Mouse (Mus musculus): ENCODE data around the gene Stpg3.
"Not testable (repeated sequence)": the region's sequence is repeated elsewhere in the genome, so short reads cannot be mapped to it uniquely, and the experiment has no call there.

The Stpg3 gene

DNA sequence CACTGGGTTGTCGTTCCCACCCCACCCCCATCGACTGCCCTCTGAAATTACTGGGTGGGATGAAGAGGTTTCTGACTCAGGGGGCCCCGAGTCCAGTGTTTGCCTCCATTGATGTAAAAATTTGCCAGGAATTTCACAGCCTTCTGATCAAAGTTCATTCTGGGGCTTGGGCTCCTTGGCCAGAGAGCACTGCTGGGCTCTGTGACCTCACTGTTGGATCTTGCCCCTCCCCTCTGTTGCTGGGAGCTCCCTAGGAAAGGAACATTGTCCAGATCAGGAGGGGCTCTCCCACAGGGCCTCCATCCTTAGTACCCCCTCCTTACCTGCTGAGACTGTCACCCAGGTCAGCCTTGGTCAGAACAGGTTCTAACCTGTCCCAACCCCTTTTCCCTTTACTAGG lies at the start of gene Stpg3:
TSS of gene Stpg3 (minus strand) at position 194 of the 400 bp plus-strand sequence.
- DNase-seq (ENCODE audit: low spot score), result no peak

DNA sequence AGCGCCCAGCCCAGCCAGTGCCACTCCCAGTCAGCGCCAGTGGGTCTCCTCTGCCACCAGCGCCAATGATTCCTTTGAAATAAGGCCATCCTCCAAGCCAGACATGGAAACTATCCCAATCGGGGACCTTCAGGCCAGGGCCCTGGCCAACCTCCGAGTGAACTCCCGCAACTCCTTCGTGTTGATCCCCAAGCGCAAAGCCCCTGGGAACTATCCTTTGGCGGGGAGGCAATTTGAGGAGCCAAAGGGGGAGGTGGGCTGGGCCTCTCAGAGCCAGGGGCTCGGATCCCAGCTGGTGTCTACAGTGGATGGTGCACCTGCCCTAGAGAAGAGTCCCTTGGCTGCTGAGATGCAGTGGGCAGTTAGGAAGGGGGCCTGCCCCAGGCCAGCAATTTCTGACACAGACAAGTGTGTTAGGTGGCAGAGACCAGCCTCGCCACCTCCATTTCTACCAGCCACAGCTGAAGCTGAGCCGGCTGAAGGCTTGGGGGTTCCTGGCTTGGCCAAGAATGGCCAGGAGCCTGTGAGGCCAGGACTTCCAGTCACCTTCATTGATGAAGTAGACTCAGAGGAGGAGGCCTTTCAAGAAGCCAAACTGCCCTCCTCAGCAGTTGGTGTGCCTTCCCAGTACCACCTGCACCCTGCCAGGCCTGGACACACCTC lies 49.3 kb upstream of the Stpg3 start:
- DNase-seq (ENCODE audit: low spot score), result no peak

DNA sequence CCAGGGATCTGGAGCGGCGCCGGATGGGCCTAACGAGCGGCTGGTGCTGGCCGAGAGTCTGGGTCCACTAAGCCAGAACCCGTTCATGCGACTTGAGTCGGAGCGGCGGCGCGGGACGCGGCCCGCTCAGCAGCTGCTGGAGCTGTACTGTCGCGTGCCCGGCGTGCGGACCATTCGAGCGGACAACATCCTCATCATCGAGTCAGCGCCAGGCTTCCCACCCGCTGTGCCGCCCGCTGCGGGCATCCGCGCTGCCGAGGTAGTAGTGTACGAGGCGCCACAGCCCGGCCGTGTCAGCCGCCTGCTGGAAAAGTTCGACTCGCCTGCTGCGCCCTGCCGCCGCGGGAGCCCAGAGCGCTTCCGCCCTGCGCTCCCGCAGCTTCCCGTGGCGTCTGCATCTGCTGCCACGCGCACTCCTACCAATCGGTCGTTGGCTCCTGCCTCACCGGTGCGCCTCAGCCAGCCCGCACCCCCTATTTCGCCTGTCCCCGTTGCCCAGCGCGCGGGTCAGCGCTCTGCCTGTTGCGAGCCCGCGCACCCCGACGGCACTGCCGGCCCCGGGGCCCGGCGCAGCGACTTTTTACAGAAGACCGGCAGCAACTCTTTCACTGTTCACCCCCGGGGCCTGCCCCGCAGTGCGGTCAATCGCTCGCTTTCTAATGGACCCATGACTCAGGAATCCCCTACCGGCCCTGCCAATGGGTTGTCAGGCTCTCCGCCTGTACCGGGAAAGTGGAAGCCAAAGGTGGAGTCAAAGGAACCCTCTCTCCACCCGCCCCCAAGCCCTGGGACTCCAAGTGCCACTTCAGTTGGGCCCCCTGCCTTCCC lies 48.6 kb upstream of the Stpg3 start:
- DNase-seq (ENCODE audit: low spot score), result peak; percentile 67

DNA sequence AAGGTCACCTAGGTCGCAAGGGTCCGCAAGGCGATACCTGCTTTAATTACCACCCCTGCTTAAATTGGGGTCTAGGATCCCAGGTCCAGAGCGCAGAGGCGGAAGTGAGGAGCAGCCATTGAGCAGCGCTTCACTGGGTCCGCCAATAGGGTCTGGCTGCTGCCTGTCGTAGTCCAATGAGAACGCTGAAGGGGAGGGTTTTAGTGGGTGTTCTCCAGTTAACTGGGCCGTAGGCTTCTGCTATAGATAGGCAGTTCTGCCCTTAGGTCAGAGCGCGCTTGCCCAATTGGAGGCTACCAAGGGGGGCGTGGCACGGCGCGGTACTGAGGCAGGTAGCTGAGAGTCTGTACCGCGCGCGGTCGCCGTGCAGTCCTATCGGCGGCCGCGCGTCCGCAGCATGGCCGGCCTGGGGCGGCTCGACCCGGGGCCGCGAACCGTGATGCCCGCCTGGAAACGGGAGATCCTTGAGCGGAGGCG lies 47.9 kb upstream of the Stpg3 start, which contains the start of gene Tprn:
TSS of gene Tprn (plus strand) at position 328 of the 477 bp plus-strand sequence.
- DNase-seq (ENCODE audit: low spot score), result peak; percentile 96

DNA sequence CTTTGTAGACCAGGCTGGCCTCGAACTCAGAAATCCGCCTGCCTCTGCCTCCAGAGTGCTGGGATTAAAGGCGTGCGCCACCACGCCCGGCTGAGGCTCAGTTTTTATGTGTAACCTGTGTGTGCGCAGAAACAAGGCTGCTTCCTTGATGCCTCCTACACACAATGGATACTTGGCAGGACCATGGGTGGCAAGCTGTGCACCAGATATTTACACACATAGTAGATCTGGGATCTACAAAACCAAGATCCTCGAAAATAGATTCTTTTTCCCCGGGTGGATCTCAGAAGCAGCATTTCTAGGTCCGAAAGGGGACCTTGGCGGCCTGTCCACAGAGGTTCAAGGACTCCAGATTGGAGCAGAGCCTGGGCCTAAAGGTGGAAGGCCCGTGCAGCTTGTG lies 47.4 kb upstream of the Stpg3 start:
- DNase-seq (ENCODE audit: low spot score), result peak; percentile 56

DNA sequence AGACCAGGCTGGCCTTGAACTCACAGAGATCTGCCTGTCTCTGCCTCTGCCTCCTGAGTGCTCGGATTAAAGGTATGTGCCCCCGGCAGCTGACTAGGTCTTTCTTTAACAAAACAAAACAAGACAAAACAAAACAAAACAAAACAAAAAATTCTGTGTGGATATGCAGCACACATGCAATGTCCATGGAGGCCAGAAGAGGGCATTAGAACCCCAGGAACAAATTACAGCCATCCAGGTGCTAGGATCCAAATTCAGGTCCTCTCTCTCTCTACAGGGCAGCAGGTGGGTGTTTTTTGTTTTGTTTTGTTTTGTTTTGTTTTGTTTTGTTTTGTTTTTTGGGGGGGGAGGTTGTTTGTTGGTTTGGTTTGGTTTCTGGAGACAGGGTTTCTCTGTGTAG lies 44.5 kb upstream of the Stpg3 start:
- no peak for DNase-seq (ENCODE audit: low spot score)

DNA sequence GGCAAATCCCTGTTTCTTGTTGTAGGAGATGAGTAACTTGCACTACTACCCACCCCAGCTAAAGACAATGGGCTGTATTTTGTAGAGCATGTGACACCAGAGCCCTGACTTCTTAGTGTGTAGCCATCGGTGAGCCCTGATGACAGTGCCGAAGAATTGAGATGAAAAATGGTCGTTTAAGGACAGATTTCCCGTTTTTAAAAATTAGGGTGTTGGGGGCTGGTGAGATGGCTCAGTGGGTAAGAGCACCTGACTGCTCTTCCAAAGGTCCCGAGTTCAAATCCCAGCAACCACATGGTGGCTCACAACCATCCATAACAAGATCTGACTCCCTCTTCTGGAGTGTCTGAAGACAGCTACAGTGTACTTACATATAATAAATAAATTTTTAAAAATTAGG lies 42.8 kb upstream of the Stpg3 start:
- not testable (repeated sequence) for DNase-seq (ENCODE audit: low spot score)

DNA sequence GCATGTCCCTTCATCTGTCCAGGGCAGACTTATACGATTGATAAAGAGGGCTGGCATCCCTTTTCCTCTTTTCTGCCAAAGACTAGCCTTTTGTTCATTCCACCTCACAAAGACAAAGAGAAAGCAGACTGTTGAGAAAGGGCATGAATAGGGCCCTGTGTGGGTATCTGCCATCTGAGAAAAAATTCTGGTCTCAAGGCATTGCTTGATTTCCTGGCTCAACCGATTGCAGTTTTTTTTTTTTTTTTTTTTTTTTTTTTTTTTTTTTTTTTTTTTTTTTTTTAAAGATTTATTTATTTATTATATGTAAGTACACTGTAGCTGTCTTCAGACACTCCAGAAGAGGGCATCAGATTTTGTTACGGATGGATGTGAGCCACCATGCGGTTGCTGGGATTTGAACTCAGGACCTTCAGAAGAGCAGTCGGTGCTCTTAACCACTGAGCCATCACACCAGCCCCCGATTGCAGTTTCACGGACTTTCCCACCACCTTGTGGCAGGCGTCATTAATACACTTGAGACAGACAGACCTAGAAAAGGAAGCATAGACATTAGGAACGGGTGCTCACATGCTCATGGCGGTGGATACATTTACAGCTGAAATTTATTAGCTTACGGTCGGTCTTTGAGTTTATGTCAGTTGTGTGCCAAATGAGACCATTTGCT lies 42.1 kb upstream of the Stpg3 start:
- peak; percentile 80 for DNase-seq (ENCODE audit: low spot score)

DNA sequence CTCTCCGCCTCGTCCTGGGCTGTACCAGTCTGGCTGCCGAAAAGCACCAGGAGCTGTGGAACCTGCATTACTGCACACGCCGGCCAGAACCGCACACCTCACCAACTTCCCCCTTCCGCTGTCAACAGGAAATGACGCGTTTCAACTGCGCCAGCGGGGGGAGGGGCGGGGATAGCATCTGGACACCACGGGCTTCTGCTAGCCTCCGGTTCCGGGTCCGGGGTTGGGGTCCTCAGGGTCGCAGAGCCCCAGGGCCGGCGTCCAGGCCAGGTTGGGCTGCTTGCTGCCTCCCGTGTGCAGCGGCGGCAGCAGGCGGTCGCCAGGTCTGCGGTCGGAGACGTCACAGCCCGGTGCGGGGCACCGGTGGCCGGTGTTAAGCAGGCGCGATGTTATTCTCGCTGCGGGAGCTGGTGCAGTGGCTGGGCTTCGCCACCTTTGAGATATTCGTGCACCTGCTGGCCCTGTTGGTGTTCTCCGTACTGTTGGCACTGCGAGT lies 40.9 kb upstream of the Stpg3 start, which contains the start of gene Tmem203:
TSS of gene Tmem203 (plus strand) at position 156 of the 496 bp plus-strand sequence.
- DNase-seq (ENCODE audit: low spot score), result peak; percentile 87

DNA sequence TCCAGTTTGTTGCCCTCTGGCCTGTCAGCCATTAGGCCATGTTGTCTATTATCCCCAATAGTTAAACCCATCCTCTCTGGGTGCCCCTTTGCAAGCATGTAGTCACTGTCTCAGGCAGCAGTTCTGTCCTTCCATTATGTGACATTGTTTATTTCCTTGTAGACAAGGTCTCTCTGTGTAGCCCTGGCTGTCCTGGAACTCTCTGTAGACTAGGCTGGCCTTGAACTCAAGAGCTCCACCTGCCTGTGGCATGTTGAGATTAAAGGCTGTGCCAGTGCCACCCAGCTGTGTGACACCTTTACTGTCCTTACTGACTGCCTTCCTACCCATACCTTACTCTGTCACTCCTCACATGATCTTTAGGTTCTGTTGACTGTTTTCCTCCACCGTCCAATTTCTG lies 37.9 kb upstream of the Stpg3 start:
- no peak for DNase-seq (ENCODE audit: low spot score)

DNA sequence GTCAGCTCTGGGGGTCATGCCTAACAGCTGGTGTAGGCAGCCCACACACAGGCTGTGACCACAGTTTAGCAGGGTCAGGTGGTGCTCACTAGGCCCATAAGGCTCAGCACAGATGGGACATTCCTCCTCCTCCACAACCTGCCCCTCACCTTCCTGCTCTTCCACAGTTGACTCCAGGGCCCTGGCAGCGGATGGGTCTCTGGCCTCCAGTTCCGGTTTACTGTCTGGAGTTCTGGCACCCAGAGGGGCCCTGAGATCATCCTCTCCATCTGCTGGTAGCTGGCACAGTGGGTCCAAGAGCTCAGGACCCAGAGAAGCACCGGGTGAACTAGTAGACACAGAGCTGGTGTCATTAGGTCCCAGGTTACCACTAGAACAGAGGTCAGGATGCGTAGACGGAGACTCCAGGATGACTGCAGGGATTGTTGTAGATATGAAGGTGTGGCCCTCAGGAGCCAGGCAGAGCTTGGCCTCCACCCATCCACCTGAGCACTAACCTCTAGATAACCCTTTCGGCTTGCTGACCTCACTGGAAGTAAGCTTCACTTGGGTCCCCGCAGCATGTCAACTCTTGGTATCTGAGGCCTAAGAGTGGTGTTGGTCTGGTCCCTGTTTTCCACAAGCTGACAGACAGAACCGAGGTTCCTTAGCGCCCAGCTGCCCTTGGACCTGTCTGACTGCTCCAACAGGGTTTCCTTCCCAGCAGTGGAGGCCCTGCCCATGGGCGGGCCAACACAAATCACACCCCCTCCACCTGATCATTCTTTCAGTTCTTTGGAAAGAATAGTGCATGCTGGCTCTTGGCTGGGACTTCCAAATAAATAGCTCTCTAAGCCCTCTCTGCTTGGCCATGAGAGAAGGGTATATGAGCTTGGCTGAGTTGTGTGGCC lies 32.0 kb upstream of the Stpg3 start, which contains the start of gene AL732309.1:
TSS of gene AL732309.1 (minus strand) at position 681 of the 890 bp plus-strand sequence.
- no peak for DNase-seq (ENCODE audit: low spot score)

DNA sequence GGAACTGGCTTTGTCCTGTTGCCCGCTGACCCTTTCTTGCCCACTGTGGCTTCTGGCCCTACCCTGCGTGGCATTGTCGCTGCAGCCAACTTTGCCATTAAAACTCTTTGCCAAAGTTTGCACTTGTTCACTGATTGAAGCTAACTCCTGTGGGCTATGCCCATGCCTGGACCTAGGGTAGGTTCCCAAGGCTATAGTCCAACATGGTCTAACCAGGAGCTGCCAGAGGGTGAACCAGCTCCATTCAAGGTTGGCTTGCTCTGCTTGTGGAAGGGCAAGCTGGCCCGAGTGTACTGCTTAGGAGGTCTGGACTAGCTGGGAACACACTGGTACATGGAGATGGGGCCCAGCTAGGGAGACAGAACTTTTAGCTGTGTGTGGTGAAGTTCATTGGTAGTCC lies 29.7 kb upstream of the Stpg3 start:
- DNase-seq (ENCODE audit: low spot score), result no peak

DNA sequence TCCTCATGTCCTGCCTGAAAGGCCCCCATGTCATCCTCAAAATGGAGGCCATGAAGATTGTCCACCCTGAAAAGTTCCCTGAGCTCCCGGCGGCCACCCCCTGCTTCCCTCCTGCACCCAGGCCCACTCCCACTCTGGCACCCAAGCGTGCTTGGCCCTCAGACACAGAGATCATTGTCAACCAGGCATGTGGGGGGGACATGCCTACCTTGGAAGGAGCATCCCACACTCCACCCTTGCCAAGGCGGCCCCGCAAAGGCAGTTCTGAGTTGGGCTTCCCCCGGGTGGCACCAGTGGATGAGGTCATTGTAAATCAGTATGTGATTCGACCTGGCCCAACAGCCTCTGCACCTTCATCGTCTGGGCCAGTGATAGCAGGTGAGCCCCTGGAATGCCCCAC lies 28.9 kb upstream of the Stpg3 start:
- no peak for DNase-seq (ENCODE audit: low spot score)

DNA sequence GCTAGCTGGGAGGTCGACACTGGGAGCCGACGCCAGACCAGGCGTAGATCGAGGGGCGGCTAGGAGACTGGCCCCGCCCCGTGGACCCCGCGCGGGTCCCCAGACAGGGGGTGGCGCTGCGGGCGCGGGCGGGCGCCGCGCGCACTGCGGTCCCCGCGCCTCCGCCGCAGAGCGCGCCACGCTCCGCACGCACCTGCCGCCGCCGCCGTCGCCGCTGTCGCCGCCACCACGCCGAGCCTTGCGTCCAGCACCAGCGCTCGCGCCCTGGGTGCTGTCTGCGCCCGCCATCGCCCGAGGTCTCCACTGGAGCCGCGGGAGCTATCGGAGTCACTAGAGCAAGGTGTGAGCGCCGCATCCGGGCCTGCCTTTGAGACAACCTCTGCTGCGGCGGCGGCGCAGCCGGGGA lies 27.7 kb upstream of the Stpg3 start, which contains the start of the genes Rnf208 and Cysrt1:
TSS of gene Rnf208 (plus strand) at position 155 of the 406 bp plus-strand sequence.
TSS of gene Cysrt1 (minus strand) at position 352 of the 406 bp plus-strand sequence.
- peak; percentile 30 for DNase-seq (ENCODE audit: low spot score)

DNA sequence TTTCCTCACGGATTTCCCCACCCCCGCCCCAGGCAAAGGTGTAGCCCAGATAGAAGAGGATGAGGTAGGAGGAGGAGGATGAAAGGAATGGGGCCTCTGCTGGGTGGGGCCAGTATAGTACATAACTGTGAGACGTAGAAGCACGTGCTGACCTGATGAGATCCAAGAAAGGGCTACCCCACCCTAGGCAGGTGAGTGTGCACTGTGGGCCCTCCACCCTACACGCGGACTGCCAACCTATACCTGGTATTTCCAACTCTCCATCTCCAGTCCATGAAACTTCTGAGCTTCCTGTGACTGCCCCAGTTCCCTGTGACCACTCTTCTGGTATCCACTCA lies 27.0 kb upstream of the Stpg3 start:
- DNase-seq (ENCODE audit: low spot score), result no peak

DNA sequence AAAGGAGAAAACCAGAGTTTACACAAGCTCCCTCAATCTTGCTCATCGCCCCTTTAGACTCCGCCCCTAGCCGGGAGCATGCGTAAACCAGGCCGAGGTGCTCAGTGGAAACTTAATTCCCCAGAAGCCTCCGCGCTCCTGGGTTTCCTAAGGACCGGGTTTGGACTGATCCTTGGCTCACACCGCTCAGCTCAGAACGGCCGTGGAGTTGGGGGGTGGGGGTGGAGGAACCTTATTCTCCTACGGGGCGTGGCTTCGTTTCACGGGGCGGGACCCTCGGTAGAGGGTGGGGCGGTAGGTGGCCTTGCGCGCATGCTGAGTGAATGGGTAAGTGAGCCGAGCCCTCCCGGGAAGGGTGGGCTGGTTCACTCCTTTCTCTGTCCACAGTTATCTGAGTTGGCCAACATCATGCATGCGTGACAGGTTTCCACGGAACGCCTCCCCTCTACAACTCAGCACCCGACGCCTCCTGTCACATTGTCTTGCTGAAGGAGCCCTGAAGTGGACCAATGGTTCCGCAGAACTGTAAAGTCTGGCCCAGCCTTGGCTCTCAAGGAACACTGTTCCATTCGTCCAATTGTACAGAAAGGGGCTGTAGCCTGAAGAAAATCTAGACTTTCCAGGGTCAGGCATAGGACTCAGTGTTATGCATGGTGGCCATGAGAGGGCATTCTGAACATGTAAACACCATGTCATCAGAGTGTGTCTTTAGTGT lies 26.4 kb upstream of the Stpg3 start:
- peak; percentile 68 for DNase-seq (ENCODE audit: low spot score)

DNA sequence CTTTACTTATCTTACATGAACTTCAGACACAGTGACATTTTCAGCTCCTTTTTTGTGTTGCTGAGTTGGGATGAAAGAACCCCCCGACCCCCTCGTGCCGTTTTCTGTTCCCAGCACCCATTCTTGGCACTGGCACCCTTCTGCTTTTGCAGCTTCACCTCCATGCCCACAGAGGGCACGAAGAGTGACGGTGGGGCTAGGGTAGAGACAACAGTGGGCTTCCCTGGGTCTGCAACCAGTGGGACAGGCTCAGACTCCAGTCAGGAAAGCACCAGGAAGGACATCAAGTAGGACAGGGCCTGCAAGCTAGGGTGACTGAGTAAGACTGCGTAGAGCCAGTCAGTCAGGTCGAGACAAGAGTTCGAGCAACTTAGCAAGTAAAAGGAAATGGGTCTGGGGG lies 25.9 kb upstream of the Stpg3 start:
- DNase-seq (ENCODE audit: low spot score), result no peak

DNA sequence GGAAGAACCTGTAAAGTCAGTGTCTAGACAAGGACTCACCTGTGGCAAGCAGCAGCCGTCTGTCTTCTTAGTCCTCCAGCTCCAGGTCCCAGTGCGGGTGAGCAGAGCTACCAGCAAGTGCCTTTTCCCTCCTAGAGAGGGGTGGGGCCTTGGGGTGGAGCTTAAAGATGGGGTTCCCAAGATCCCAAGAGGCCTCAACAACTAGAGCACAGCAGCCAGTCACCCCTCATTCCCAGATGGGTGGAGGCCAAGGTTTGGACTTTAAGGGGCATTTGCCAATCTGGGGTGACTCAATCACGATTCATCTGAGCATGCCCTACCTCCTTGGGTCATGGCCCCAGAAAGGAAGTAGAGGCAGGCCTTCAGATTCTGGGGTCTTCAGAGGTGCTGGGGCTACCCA lies 25.3 kb upstream of the Stpg3 start:
- DNase-seq (ENCODE audit: low spot score), result no peak

DNA sequence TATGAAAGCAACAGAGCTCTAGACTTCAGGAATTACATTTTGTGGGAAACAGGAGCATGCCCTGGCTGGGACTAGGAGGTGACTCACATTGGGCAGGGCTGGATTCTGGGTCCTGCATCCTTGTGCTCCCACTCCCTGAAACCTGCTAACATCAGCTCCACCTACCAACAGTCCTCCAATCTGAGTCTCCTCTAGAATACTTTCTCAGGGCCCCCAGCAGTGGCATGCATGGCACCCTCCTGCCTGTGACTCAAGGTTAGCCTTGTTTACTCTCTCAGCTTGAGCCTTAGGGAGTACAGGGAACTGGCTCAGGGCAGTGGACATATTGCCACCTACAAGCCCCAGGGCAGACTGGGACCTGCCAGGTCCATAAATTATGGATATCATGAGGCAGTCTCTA lies 23.7 kb upstream of the Stpg3 start:
- no peak for DNase-seq (ENCODE audit: low spot score)

DNA sequence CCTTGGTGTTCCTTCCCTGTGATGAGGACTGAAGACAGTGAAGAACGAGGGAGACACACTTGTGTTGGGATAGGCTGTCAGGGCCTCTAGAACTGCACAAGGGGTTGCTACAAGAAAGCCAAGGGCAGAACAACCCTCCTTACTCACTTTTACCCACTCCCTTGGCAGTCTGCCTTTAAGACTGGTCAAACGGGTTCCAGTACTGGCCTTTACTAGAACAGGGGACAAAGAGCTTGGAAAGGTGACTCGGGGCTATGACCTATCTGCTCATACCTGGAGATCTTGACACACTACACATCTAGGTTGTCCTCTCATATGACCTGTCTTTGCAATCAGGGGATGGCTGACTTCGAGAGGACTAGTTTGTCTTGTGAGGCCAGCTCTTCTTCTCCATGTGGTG lies 23.1 kb upstream of the Stpg3 start:
- DNase-seq (ENCODE audit: low spot score), result no peak

DNA sequence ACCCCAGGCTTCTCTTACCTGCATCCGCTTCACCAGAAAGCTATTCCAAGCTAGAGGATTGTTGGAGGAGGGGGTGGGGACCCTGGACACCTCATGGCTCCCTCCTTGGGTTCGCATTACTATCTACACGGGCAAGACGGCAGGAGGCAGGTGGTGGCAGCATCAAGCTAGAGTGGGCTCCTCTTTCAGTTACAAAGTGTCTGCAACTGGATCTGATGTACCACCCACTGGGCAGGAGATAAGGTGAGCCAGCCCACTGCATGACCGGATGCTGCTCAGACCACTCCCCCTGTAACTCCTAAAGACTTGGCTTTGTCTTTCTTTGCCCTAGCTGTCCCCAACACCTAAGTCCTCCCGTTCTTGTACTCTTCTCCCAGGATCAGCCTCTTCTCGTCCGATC lies 22.2 kb upstream of the Stpg3 start, which contains the start of gene Rnf224:
TSS of gene Rnf224 (minus strand) at position 174 of the 400 bp plus-strand sequence.
- DNase-seq (ENCODE audit: low spot score), result no peak
